Mouse (Mus musculus) MEL (cell line): ENCODE measurements at regions not wholly inside any gene's neighbourhood (a gene's known extent, or its start where the extent isn't known, plus 50 kb on each side); places are given as distances from the start of the nearest gene placed in this dataset.

Experiments used
- DNase-seq: peaks from one replicate; pipeline ENCODE4 v3.0.0; 2011; ENCODE audit warnings: low read depth, low spot score
- H3K27ac ChIP-seq: 2 replicates; pipeline ENCODE4 v1.5.1; 2012; ENCODE audit warnings: low read depth, mild to moderate bottlenecking, control low read depth, low read length, moderate library complexity; ENCODE audit not compliant: control insufficient read depth
- H3K27me3 ChIP-seq, 2 experiments: fragments of 150-350 bp in 1 of 2; sonication (generic) in 1 of 2; 2 replicates each; pipeline ENCODE4 v1.6.1; 2012; ENCODE audit warnings: low read length in 2 of 2, mild to moderate bottlenecking in 2 of 2, improper control_type of control experiment in 1 of 2, moderate library complexity in 1 of 2; ENCODE audit not compliant: insufficient read depth in 2 of 2, control insufficient read depth in 1 of 2
- H3K36me3 ChIP-seq, 2 experiments: 2 replicates each; pipeline ENCODE4 v1.6.1; 2012 to 2014; ENCODE audit warnings: low read length in 2 of 2, improper control_type of control experiment in 1 of 2, inconsistent platforms in 1 of 2, mild to moderate bottlenecking in 1 of 2; ENCODE audit not compliant: insufficient read depth in 2 of 2, control insufficient read depth in 1 of 2
- H3K4me1 ChIP-seq, 2 experiments: fragments of 150-350 bp in 1 of 2; sonication (generic) in 1 of 2; 2 replicates each; pipeline ENCODE4 v1.6.1; 2012; ENCODE audit warnings: low read length in 2 of 2, improper control_type of control experiment in 1 of 2, mild to moderate bottlenecking in 1 of 2; ENCODE audit not compliant: insufficient read depth in 2 of 2, control insufficient read depth in 1 of 2
- H3K4me3 ChIP-seq, 2 experiments: fragments of 150-350 bp in 1 of 2; sonication (generic) in 1 of 2; 2 replicates each; pipeline ENCODE4 v1.5.1; 2012; ENCODE audit warnings: low read depth in 2 of 2, low read length in 2 of 2, mild to moderate bottlenecking in 2 of 2, moderate library complexity in 2 of 2, control low read depth in 1 of 2, improper control_type of control experiment in 1 of 2; ENCODE audit not compliant: control insufficient read depth in 1 of 2, insufficient read depth in 1 of 2
- H3K79me2 ChIP-seq: 2 replicates; pipeline ENCODE4 v1.6.1; 2012; ENCODE audit warnings: mild to moderate bottlenecking, low read length, moderate library complexity; ENCODE audit not compliant: control insufficient read depth, poor library complexity, insufficient read depth
- H3K9ac ChIP-seq: 2 replicates; pipeline ENCODE4 v1.6.1; 2012; ENCODE audit warnings: low read depth, mild to moderate bottlenecking, control low read depth, low read length, moderate library complexity; ENCODE audit not compliant: control insufficient read depth, poor library complexity, severe bottlenecking
- H3K9me3 ChIP-seq: fragments of 150-350 bp; sonication (generic); replicated peaks from 2 replicates; pipeline ENCODE4 v1.6.1; 2012; ENCODE audit warnings: mild to moderate bottlenecking, low read length, improper control_type of control experiment, moderate library complexity; ENCODE audit not compliant: insufficient read depth
- BHLHE40 ChIP-seq: IDR thresholded peaks from 2 replicates; pipeline ENCODE4 v1.6.1; 2012; ENCODE audit warnings: low read depth, mild to moderate bottlenecking, inconsistent platforms, low read length, improper control_type of control experiment, borderline replicate concordance
- CHD1 ChIP-seq: IDR thresholded peaks from 2 replicates; pipeline ENCODE4 v1.6.1; 2012; ENCODE audit warnings: low read depth, mild to moderate bottlenecking, inconsistent platforms, low read length, improper control_type of control experiment
- CHD2 ChIP-seq: IDR thresholded peaks from 2 replicates; pipeline ENCODE4 v1.6.1; 2011; ENCODE audit warnings: low read length, improper control_type of control experiment
- CTCF ChIP-seq, 3 experiments: IDR thresholded peaks in 2 of 3; conservative IDR thresholded peaks in 1 of 3; 2 replicates each; pipeline ENCODE4 v1.5.1; 2011 to 2012; ENCODE audit warnings: low read length in 3 of 3, low read depth in 2 of 3, mild to moderate bottlenecking in 2 of 3, improper control_type of control experiment in 1 of 3, inconsistent platforms in 1 of 3, mixed read lengths in 1 of 3, moderate library complexity in 1 of 3; ENCODE audit not compliant: control insufficient read depth in 1 of 3, insufficient read depth in 1 of 3, poor library complexity in 1 of 3, severe bottlenecking in 1 of 3
- EP300 ChIP-seq, 2 experiments: IDR thresholded peaks; 2 replicates each; pipeline ENCODE4 v1.6.1; 2011; ENCODE audit warnings: improper control_type of control experiment in 2 of 2, low read length in 2 of 2, low read depth in 1 of 2, mild to moderate bottlenecking in 1 of 2
- GABPA ChIP-seq: IDR thresholded peaks from 2 replicates; pipeline ENCODE4 v1.6.1; 2012; ENCODE audit warnings: low read depth, mild to moderate bottlenecking, inconsistent platforms, low read length, improper control_type of control experiment, moderate library complexity
- GATA1 ChIP-seq: IDR thresholded peaks from 2 replicates; pipeline ENCODE4 v1.6.1; 2011; ENCODE audit warnings: low read depth, low read length, improper control_type of control experiment
- HCFC1 ChIP-seq: IDR thresholded peaks from 2 replicates; pipeline ENCODE4 v1.6.1; 2012; ENCODE audit warnings: low read depth, mild to moderate bottlenecking, inconsistent platforms, low read length, improper control_type of control experiment, moderate library complexity
- JUND ChIP-seq: IDR thresholded peaks from 2 replicates; pipeline ENCODE4 v1.6.1; 2011; ENCODE audit warnings: low read depth, mild to moderate bottlenecking, improper control_type of control experiment, low read length
- MAFK ChIP-seq: IDR thresholded peaks from 2 replicates; pipeline ENCODE4 v1.6.1; 2011; ENCODE audit warnings: low read depth, mild to moderate bottlenecking, low read length, improper control_type of control experiment, borderline replicate concordance
- MAX ChIP-seq: IDR thresholded peaks from 2 replicates; pipeline ENCODE4 v1.6.1; 2011; ENCODE audit warnings: low read length, improper control_type of control experiment
- MAZ ChIP-seq: IDR thresholded peaks from 2 replicates; pipeline ENCODE4 v1.6.1; 2012; ENCODE audit warnings: low read depth, mild to moderate bottlenecking, inconsistent platforms, low read length, improper control_type of control experiment
- MXI1 ChIP-seq: IDR thresholded peaks from 2 replicates; pipeline ENCODE4 v1.6.1; 2011; ENCODE audit warnings: mild to moderate bottlenecking, low read depth, low read length, improper control_type of control experiment
- MYB ChIP-seq: IDR thresholded peaks from 2 replicates; pipeline ENCODE4 v1.6.1; 2011; ENCODE audit warnings: mild to moderate bottlenecking, low read depth, low read length, improper control_type of control experiment
- MYC ChIP-seq: IDR thresholded peaks from 2 replicates; pipeline ENCODE4 v1.6.1; 2011; ENCODE audit warnings: low read depth, mild to moderate bottlenecking, low read length, improper control_type of control experiment, moderate library complexity
- NELFE ChIP-seq: IDR thresholded peaks from 2 replicates; pipeline ENCODE4 v1.6.1; 2011; ENCODE audit warnings: low read depth, low read length, improper control_type of control experiment
- POLR2A ChIP-seq, 2 experiments: IDR thresholded peaks; 2 replicates each; pipeline ENCODE4 v1.6.1; 2011 to 2012; ENCODE audit warnings: low read length in 2 of 2, mild to moderate bottlenecking in 2 of 2, control low read depth in 1 of 2, improper control_type of control experiment in 1 of 2, low read depth in 1 of 2, moderate library complexity in 1 of 2; ENCODE audit not compliant: control insufficient read depth in 1 of 2, insufficient read depth in 1 of 2, poor library complexity in 1 of 2
- POLR2AphosphoS2 ChIP-seq: IDR thresholded peaks from 2 replicates; pipeline ENCODE4 v1.6.1; 2011; ENCODE audit warnings: low read length, improper control_type of control experiment
- POLR2AphosphoS5 ChIP-seq: IDR thresholded peaks from 2 replicates; pipeline ENCODE4 v1.6.1; 2012; ENCODE audit warnings: low read depth, borderline replicate concordance, mild to moderate bottlenecking, inconsistent platforms, low read length, moderate library complexity, mixed read lengths
- RCOR1 ChIP-seq: IDR thresholded peaks from 2 replicates; pipeline ENCODE4 v1.6.1; 2012; ENCODE audit warnings: low read depth, mild to moderate bottlenecking, inconsistent platforms, low read length, improper control_type of control experiment
- SMC3 ChIP-seq: IDR thresholded peaks from 2 replicates; pipeline ENCODE4 v1.6.1; 2011; ENCODE audit warnings: low read depth, low read length, improper control_type of control experiment
- TAL1 ChIP-seq: IDR thresholded peaks from 2 replicates; pipeline ENCODE4 v1.6.1; 2012; ENCODE audit warnings: mild to moderate bottlenecking, inconsistent platforms, low read length, moderate library complexity, mixed read lengths
- TBP ChIP-seq: IDR thresholded peaks from 2 replicates; pipeline ENCODE4 v1.8.0; 2011; ENCODE audit warnings: low read depth, low read length, improper control_type of control experiment
- TCF12 ChIP-seq: IDR thresholded peaks from 2 replicates; pipeline ENCODE4 v1.6.1; 2014; ENCODE audit warnings: low read depth, mild to moderate bottlenecking, inconsistent platforms, low read length, improper control_type of control experiment, moderate library complexity
- USF1 ChIP-seq: IDR thresholded peaks from 2 replicates; pipeline ENCODE4 v1.6.1; 2014; ENCODE audit warnings: low read depth, mild to moderate bottlenecking, inconsistent platforms, low read length, improper control_type of control experiment, moderate library complexity
- ZKSCAN1 ChIP-seq: IDR thresholded peaks from 2 replicates; pipeline ENCODE4 v1.6.1; 2012; ENCODE audit warnings: low read depth, mild to moderate bottlenecking, inconsistent platforms, low read length, improper control_type of control experiment, moderate library complexity
- ZNF384 ChIP-seq: IDR thresholded peaks from 2 replicates; pipeline ENCODE4 v1.6.1; 2012; ENCODE audit warnings: low read depth, mild to moderate bottlenecking, inconsistent platforms, low read length, improper control_type of control experiment

DNA sequence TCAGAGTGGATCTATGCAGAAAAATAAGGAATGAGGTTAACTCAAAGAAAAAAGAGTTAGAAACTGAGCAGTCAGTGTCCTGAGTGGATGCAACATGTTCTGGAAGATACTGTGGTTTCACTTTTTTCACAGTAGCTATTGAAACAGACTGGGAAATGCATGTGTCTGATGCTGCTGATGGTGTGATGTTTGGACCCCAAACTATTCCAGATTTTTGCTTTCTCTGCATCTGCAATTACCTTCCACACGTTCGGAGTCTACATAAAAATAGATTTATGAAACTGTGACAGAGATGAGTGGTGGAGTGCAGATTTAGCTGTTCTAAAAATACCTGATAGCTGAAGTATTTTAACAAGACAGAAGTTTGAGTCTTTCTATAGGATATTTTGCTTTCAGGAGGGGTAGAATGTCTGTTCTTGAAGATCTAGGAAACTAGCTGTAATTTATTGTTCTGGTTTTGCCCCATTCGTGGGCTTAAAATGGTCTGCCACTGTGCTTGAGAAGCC is 545.3 kb downstream of the Stim2 start:
- Histone ChIP-seq H3K4me3 (no peak overlapping the region), H3K4me1 (no peaks in the 10 kb centered on the region), H3K9ac (no peak overlapping the region), H3K27ac (no peak overlapping the region), H3K36me3 (no peaks in the 10 kb centered on the region), H3K9me3 (no peaks in the 10 kb centered on the region), H3K27me3 (no peaks in the 10 kb centered on the region), H3K79me2 (no peaks in the 10 kb centered on the region)
- DNase-seq: no peak
- TF ChIP-seq MAZ (no peak), BHLHE40 (no peak), MXI1 (no peak), POLR2AphosphoS2 (no peak)

DNA sequence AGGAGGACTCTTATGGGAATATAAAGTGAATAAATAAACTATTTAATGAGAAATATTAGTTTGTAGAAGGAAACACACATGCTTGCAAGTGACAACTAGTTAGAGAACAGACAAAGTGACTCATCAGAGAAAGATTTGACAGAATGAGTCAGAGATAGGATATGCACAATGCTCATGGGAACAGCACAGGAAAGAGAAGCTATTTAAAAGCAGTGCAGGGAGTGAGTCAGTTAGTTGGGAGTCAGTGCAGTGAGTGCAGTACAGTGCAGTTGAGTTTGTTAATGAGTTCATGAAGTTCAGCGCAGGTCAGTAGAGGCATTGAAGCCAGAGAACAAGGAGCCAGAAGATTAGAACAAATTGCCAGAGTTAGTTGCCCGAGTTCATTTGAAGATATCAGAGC is 580.2 kb downstream of the Stim2 start:
- no peaks in the 10 kb centered on the region for H3K79me2 ChIP-seq
- TF ChIP-seq MAX: no peak
- no peak for TF ChIP-seq HCFC1
- no peak for TF ChIP-seq POLR2A (IDR thresholded peaks at IDR 0.05; ENCODE audit: control insufficient read depth in 1 of 2, insufficient read depth in 1 of 2, low read depth in 1 of 2, low read length in 2 of 2, poor library complexity in 1 of 2)
- no peak for TF ChIP-seq CTCF (IDR thresholded peaks at IDR 0.05 in 2 of 3, conservative IDR thresholded peaks at IDR 0.05 in 1 of 3; ENCODE audit: control insufficient read depth in 1 of 3, insufficient read depth in 1 of 3, low read depth in 2 of 3, low read length in 3 of 3, poor library complexity in 1 of 3, severe bottlenecking in 1 of 3)
- no peak for TF ChIP-seq MYC
- TF ChIP-seq RCOR1: no peak
- TF ChIP-seq CHD2: no peak
- no peak for TF ChIP-seq BHLHE40
- TF ChIP-seq GABPA: no peak
- no peak for TF ChIP-seq GATA1
- TF ChIP-seq TAL1: no peak
- TF ChIP-seq EP300 (IDR thresholded peaks at IDR 0.05; ENCODE audit: low read depth in 1 of 2, low read length in 2 of 2): no peak
- no peak overlapping the region for H3K27ac ChIP-seq
- H3K4me3 ChIP-seq: no peak overlapping the region
- no peak overlapping the region for H3K9ac ChIP-seq
- no peak for DNase-seq
- no peaks in the 10 kb centered on the region for H3K36me3 ChIP-seq
- H3K9me3 ChIP-seq: no peaks in the 10 kb centered on the region
- no peaks in the 10 kb centered on the region for H3K27me3 ChIP-seq
- no peaks in the 10 kb centered on the region for H3K4me1 ChIP-seq

DNA sequence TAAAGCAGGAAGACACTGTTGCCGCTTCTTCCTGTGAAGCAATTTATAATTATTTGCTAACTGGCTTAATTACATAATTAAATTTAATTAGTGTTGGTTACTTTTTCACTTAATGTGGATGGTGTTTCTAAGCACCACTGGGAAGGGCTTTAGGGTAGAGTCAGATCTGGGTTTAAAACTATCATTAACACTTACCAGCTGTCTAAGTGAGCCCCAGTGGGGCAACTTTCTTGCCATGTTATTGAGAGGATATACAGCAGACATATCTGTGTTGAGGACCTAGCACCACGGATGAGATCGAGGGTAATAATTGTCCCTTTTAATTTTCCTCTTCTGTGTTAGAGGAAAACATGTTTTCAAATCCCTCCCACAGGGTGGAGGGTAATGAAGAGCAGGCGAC is 581.2 kb downstream of the Stim2 start:
- TF ChIP-seq NELFE: no peak
- TF ChIP-seq MYC: no peak
- no peak for TF ChIP-seq RCOR1
- TF ChIP-seq USF1: no peak
- TF ChIP-seq POLR2AphosphoS5: no peak
- TF ChIP-seq CHD1: no peak
- no peak for TF ChIP-seq CHD2
- no peak for TF ChIP-seq ZKSCAN1
- no peak for TF ChIP-seq JUND
- no peak for TF ChIP-seq CTCF (IDR thresholded peaks at IDR 0.05 in 2 of 3, conservative IDR thresholded peaks at IDR 0.05 in 1 of 3; ENCODE audit: control insufficient read depth in 1 of 3, insufficient read depth in 1 of 3, low read depth in 2 of 3, low read length in 3 of 3, poor library complexity in 1 of 3, severe bottlenecking in 1 of 3)
- no peak for TF ChIP-seq POLR2AphosphoS2
- TF ChIP-seq MXI1: no peak
- no peak for TF ChIP-seq TCF12
- no peak for TF ChIP-seq MAFK
- TF ChIP-seq ZNF384: no peak
- TF ChIP-seq TBP: no peak
- TF ChIP-seq TAL1: no peak
- TF ChIP-seq MAZ: no peak
- no peak for TF ChIP-seq SMC3
- no peak for TF ChIP-seq MYB
- TF ChIP-seq, all 39 proteins: peak for 0
- Histone ChIP-seq H3K9me3 (no peaks in the 10 kb centered on the region), H3K36me3 (no peaks in the 10 kb centered on the region), H3K4me3 (no peak overlapping the region), H3K9ac (no peak overlapping the region), H3K4me1 (no peaks in the 10 kb centered on the region), H3K27me3 (no peaks in the 10 kb centered on the region), H3K79me2 (no peaks in the 10 kb centered on the region), H3K27ac (no peak overlapping the region)
- no peak for DNase-seq
